Mouse (Mus musculus) stomach, postnatal 0 days (tissue): ENCODE measurements at regions not wholly inside any gene's neighbourhood (a gene's known extent, or its start where the extent isn't known, plus 50 kb on each side); places are given as distances from the start of the nearest gene placed in this dataset.

ENCODE experiments used
- ATAC-seq: fragments of 200-750 bp; cut with Nextera tagmentation; 2 replicates; pipeline ENCODE4 v1.8.0; 2017; ENCODE audit not compliant: low FRiP score, low TSS enrichment
- DNase-seq: peaks from one replicate; pipeline ENCODE4 v3.0.0-alpha.2; 2016; ENCODE audit warnings: low spot score
- H3K27ac ChIP-seq: fragments of 300-500 bp; sonication (generic); replicated peaks from 2 replicates; pipeline ENCODE4 v1.5.1; 2014; ENCODE audit warnings: mild to moderate bottlenecking, control low read depth
- H3K27me3 ChIP-seq: fragments of 300-500 bp; sonication (generic); 2 replicates; pipeline ENCODE4 v1.6.1; 2014; ENCODE audit warnings: low read length; ENCODE audit not compliant: control insufficient read depth, insufficient read depth
- H3K36me3 ChIP-seq: fragments of 300-500 bp; sonication (generic); 2 replicates; pipeline ENCODE4 v1.6.1; 2014; ENCODE audit warnings: low read length, mixed read lengths; ENCODE audit not compliant: control insufficient read depth, insufficient read depth
- H3K4me1 ChIP-seq: fragments of 300-500 bp; sonication (generic); replicated peaks from 2 replicates; pipeline ENCODE4 v1.6.1; 2014; ENCODE audit warnings: antibody characterized with exemption; ENCODE audit not compliant: control insufficient read depth, insufficient read depth
- H3K4me2 ChIP-seq: fragments of 300-500 bp; sonication (generic); replicated peaks from 2 replicates; pipeline ENCODE4 v1.6.1; 2014; ENCODE audit warnings: low read depth, mild to moderate bottlenecking, control low read depth, moderate library complexity
- H3K4me3 ChIP-seq: fragments of 300-500 bp; sonication (generic); 2 replicates; pipeline ENCODE4 v1.5.1; 2014; ENCODE audit warnings: low read depth, low read length, control low read depth
- H3K9ac ChIP-seq: fragments of 300-500 bp; sonication (generic); 2 replicates; pipeline ENCODE4 v1.6.1; 2014; ENCODE audit warnings: mild to moderate bottlenecking, low read length, control low read depth, mixed read lengths
- H3K9me3 ChIP-seq: fragments of 300-500 bp; sonication (generic); 2 replicates; pipeline ENCODE4 v1.6.1; 2016; ENCODE audit warnings: low read length; ENCODE audit not compliant: control insufficient read depth
- CTCF ChIP-seq: IDR thresholded peaks from 2 replicates; pipeline ENCODE4 v1.5.1; 2016; ENCODE audit warnings: antibody characterized with exemption, low read depth, mild to moderate bottlenecking, moderate library complexity
- EP300 ChIP-seq: optimal IDR thresholded peaks from 2 replicates; pipeline ENCODE3; 2016; ENCODE audit warnings: antibody characterized with exemption
- WGBS: fragments of 180-500 bp; shearing (Covaris S2); extraction: QIAGEN DNeasy Blood & Tissue Kit; methylation state at CpG from one replicate; pipeline ENCODE4 v1.1.7; 2014; 5-methylcytosine and 5-hydroxymethylcytosine counted together

DNA sequence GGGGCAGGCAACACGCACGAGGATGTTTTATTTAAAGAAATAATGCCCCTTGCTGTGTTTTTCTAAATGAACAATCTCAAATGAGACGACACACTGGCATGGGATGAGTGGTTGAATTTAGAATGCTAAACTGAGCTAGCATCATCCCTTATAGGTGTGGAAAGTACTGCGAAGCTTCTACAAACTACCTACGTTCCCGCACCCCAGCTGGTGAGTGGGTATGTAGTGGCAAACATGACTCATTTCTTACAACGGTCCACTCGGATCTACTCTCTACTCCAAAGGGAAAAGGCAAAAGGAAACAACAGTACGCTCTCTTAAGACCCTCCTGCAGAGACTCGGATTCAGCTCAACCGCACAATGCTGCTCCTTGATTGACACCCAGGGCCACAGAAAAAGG is 167.2 kb downstream of the Dad1 start:
- Histone ChIP-seq H3K27me3 (no peaks in the 10 kb centered on the region), H3K9ac (no peak overlapping the region), H3K4me2 (no peak overlapping the region), H3K9me3 (no peaks in the 10 kb centered on the region), H3K27ac (no peak overlapping the region), H3K4me3 (no peak overlapping the region), H3K4me1 (no peaks in the 10 kb centered on the region), H3K36me3 (no peaks in the 10 kb centered on the region)
- DNase-seq (no peak), ATAC-seq (no peak)
- WGBS, result 73% methylated on average over 11 of the region's 11 CpGs
- TF ChIP-seq CTCF, result no peak
- TF ChIP-seq EP300, result no peak

DNA sequence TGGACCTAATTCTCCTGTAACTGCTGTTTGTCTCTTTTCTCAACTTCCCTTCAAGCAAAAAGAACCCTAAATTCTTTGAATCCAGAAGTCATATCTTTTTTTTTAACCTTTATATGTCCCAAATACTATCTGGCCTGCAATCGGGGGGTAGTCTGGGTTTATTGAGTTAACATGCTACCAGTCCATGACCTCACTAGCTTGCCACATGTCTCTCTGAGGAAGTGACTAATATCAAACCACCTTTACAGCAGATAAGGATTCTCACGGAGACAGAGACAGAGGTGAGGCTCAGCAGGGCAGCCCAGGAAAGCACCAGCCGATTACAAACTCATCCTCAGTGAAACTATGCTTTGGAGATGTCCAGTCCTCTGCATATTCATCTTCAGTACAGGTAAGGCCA is 179.2 kb downstream of the Dad1 start:
- no peak for TF ChIP-seq CTCF
- no peak for TF ChIP-seq EP300

DNA sequence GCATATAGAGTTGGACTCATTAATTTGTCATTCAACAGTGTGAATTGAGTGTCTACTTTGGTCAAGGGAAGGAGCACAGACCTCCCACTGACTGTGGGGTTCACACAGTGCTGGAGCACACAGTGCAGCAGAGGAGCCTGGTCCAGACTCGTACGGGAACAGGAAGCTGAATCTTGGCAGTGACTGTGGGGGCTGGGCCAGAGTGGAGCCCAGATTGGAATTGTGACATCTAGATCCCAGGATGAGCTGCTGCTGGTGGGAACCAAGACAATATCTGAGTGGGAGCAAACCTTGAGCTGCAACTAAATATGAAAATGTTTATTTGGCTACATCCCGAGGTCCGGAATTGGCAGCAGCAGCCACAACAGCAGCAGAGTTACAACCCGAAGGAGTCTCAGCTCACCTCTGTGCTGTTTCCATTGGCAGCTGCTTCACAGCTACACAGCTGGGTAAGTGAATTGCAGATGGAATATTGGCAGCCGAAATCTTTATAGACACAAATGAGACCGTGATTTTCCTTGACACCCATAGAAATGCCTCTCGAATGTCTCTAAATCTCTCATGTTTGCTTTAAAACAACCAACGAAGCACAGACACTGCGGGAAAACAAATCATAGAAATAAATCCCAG is 181.5 kb downstream of the Dad1 start:
- ATAC-seq (no peak), DNase-seq (no peak)
- no peak overlapping the region; the same call in 1 of the 2 replicates for H3K4me2 ChIP-seq
- no peak overlapping the region for H3K27ac ChIP-seq
- H3K9ac ChIP-seq, result no peak overlapping the region
- TF ChIP-seq CTCF (no peak), EP300 (no peak)
- H3K9me3 ChIP-seq, result no peaks in the 10 kb centered on the region
- H3K4me1 ChIP-seq, result peaks cover 2% of the 10 kb centered on the region; the same call in 1 of the 2 replicates
- H3K4me3 ChIP-seq, result no peak overlapping the region
- H3K27me3 ChIP-seq, result no peaks in the 10 kb centered on the region
- 38% methylated on average over 10 of the region's 10 CpGs for WGBS
- H3K36me3 ChIP-seq, result no peaks in the 10 kb centered on the region

More for the DNA sequence above, 179.2 kb downstream of the Dad1 start:
- Histone ChIP-seq H3K4me1 (peaks cover 2% of the 10 kb centered on the region; the same call in 1 of the 2 replicates), H3K27me3 (no peaks in the 10 kb centered on the region), H3K27ac (no peak overlapping the region), H3K4me3 (no peak overlapping the region), H3K4me2 (no peak overlapping the region), H3K9me3 (no peaks in the 10 kb centered on the region), H3K9ac (no peak overlapping the region), H3K36me3 (no peaks in the 10 kb centered on the region)
- 78% methylated on average over 3 of the region's 3 CpGs for WGBS
- no peak for ATAC-seq
- no peak for DNase-seq

DNA sequence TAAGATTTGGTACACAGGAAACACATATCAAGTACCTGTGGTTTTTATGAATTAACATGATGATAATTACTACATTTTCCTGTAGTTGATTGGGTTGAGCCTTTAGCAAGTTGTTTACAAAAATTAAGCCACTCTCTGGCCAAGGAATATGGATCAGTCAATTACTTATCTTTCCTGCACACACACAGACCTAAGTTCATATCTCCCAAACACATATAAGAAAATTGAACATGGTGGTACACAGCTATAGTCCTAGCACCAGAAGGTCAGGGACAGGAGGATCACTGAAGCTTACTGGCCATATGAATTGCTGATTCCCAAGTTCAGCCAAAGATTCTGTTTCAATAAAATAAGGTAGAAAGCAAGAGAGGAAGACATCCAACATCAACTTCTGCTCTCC is 183.7 kb downstream of the Dad1 start:
- Histone ChIP-seq H3K27me3 (no peaks in the 10 kb centered on the region), H3K27ac (no peak overlapping the region), H3K9ac (no peak overlapping the region), H3K36me3 (no peaks in the 10 kb centered on the region), H3K4me2 (no peak overlapping the region), H3K4me3 (no peak overlapping the region), H3K9me3 (no peaks in the 10 kb centered on the region), H3K4me1 (peaks cover 2% of the 10 kb centered on the region; the same call in 1 of the 2 replicates)
- DNase-seq (no peak), ATAC-seq (no peak)
- TF ChIP-seq EP300 (no peak), CTCF (no peak)

DNA sequence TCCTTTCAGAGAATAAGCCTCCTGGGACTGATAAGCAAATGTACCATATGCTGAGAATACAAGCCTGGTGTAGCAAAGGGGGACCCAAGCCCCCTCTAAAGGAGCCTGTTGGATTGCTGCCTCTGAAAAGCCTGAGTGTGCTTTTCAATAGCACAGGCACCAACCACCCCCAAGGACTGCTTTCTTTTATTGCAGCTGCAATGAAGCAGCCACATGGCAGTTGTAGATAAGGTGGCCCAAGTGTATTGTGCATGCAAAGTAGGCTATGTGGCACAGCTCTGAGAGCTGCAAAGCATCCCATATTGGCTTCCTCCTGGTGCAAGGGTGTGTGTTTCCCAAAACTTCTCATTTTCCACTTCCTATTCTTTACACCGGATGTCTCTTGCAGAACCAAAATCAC is 185.2 kb downstream of the Dad1 start:
- H3K4me3 ChIP-seq, result no peak overlapping the region
- H3K9me3 ChIP-seq, result no peaks in the 10 kb centered on the region
- no peaks in the 10 kb centered on the region for H3K27me3 ChIP-seq
- no peak overlapping the region for H3K9ac ChIP-seq
- no peak for TF ChIP-seq CTCF
- TF ChIP-seq EP300, result no peak
- peaks cover 2% of the 10 kb centered on the region; the same call in 1 of the 2 replicates for H3K4me1 ChIP-seq
- WGBS, result 86% methylated on average over 1 of the region's 1 CpGs
- H3K36me3 ChIP-seq, result no peaks in the 10 kb centered on the region
- no peak overlapping the region for H3K4me2 ChIP-seq
- DNase-seq (no peak), ATAC-seq (no peak)
- no peak overlapping the region for H3K27ac ChIP-seq

DNA sequence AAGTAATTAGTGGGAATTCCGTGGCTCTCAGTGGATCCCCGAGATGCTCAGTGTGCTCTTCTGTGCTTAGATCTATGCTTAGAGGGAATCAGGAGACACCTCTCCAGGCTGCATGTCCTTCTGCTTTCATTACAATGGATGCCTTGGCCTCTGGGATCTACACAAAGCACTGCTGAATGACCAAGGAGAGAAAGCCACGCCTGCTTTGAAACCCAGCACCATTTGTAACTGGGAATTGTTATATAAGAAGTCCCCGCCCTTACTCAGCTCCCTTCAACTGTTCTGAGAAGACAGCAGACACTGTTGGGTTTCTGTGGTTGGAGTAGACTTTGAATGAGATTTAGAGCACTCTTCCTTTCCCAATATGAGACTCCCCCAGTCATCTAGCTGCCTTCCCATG is 188.4 kb downstream of the Dad1 start:
- DNase-seq, result no peak
- Histone ChIP-seq H3K27ac (no peak overlapping the region), H3K4me1 (no peaks in the 10 kb centered on the region), H3K27me3 (no peaks in the 10 kb centered on the region), H3K9me3 (no peaks in the 10 kb centered on the region), H3K4me2 (no peak overlapping the region), H3K4me3 (no peak overlapping the region), H3K36me3 (no peaks in the 10 kb centered on the region), H3K9ac (no peak overlapping the region)
- TF ChIP-seq CTCF, result no peak
- TF ChIP-seq EP300, result no peak
- 77% methylated on average over 4 of the region's 4 CpGs for WGBS
- no peak for ATAC-seq
